Mouse (Mus musculus) small intestine, adult 10 weeks (tissue): ENCODE data around the gene Enkd1. TPM values are rescaled to one million over a fixed set of nuclear protein-coding genes. Genes with fewer than 3 reads are reported as not detected.

Source experiments
- polyA plus RNA-seq: library from polyadenylated mRNA; stranded (reverse); fragments of 350-450 nt; fragmentation: Illumina TruSeq; extraction: RNeasy Lipid Tissue Mini Kit (QIAGEN cat#74804); gene quantifications from one replicate; pipeline ENCODE4 v1.2.3, GENCODE M21; 2014; ENCODE audit warnings: low replicate concordance

Enkd1 gene
- polyA plus RNA-seq = not detected

DNA sequence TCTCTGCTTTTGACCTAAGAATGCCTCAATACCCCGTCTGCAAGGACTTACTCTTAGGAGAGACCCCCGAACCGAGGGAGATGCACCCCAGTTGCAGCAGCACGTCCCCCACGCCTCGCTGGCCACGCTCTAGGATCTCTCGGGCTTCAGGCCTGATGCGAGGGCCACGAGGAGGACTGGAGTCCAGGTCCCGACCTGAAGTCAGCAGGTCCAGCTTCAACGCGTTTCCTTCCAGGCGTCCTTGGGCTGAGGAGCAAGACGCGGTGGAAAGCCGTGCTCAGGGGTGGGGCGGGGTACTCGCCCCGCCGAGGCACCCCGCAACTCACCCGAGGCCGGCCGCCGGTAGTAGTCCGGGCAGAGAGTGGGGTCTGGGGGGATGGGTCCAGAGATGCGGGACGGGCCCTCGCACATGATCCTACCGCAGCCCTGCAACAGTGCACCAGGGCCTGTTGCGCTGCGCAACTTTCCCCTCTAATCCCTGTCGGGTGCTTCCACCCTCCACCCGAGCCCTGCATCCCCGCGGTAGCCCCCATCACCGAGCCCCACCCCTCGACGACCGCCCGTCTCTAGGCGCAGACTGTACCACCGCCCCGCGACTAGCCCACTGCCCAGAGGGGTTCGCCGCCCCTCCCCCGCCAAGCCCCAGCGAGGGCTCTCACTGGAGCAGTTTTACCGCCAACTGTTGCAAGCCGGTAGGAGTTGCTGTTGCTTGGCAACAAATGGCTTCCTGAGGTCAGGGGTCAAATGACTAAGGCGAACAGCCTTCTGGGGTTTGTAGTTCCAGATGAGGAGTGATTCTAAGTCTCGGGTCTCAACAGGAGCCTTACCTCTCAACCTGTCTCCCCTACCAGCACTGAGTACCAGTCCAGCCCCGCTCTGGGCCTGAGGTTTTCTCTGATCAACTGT lies at the start of gene Enkd1, which contains the start of gene 4933405L10Rik:
Gene Enkd1, minus strand, starts transcription at position 713 of the 906 bp plus-strand sequence.
Gene 4933405L10Rik, plus strand, starts transcription at position 158 of the 906 bp plus-strand sequence.

DNA sequence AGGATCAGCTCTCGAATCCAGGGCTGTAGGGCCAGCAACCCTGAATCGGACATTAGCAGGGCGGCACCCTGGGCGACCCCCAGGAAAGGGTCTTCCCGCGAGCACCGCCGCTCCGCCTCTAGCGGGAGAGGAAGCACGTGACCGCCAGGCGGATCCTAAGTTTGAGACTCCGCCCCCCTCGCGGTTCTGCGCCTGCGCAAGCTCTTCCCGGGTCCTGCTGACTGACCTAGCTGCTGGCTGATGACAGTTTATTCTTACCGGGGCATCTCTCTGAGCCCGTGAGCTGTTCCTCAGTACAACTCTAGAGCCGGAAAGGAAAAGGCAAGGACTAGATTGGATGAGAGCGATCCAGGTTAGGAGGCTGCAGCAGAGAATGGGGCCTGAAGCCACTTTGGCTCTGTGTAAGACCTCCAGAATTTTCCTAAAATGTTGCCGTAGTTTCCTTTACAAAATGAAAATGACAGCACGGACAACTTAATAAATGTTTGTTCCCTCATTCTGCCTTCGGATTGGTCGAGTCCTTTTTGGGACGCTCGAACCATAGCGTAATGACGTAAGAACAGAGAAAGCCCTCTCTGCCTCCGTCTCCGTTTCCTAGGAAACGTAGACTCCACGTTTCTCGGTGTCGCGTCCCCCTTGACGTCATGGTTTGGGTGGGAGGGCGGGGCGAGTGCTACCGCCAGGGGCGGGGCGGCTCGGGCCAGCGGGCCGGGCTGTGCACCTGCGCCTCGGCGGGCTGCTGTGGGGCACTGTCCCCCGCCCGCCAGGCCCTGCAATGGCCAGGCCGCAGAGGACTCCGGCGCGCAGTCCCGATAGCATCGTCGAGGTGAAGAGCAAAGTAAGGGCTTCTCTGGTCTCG lies 6.8 kb downstream of the Enkd1 start, which contains the start of the genes Acd and Pard6a:
Gene Acd, minus strand, starts transcription at position 137 of the 859 bp plus-strand sequence.
Gene Pard6a, plus strand, starts transcription at position 183 of the 859 bp plus-strand sequence.

DNA sequence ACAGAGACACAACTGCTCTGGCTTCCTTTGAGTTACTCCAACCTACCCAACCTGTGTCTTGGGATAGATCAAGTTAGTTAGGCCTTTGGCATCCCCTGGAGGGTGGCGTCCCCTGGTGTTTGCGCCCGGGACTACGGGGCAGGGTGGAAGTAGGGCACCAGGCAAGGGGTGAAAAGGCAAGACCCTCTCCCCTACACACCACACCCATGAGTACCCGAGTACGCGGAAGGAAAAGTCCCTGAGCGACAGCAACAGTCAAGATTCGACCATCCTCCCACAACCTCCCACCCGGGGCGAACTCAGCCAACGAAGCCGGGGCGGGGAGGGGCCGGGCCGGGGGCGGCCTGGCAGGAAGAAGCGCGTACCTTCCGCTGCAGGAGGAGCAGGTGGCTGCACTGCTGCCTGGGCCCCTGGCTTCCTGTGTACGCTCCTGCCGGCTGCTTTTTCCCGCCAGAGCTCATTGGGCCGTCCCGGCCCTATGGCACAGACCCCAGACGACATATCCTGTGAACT lies 22.2 kb downstream of the Enkd1 start, which contains the start of gene Carmil2:
Gene Carmil2, plus strand, starts transcription at position 479 of the 513 bp plus-strand sequence.

Other genes with a start within 250 kb of the Enkd1 start
- gene Tppp3, start 236.7 kb downstream of the Enkd1 start, polyA plus RNA-seq = not detected
- gene Zdhhc1, start 211.3 kb downstream of the Enkd1 start, polyA plus RNA-seq = 0.45 TPM
- gene Hsd11b2, start 189.5 kb downstream of the Enkd1 start, polyA plus RNA-seq = 0.89 TPM
- 8.5 TPM for gene Atp6v0d1, start 142.2 kb downstream of the Enkd1 start, polyA plus RNA-seq
- gene Ripor1, start 103.0 kb downstream of the Enkd1 start, polyA plus RNA-seq = 0.11 TPM
- 64.9 TPM for gene Ctcf, start 71.6 kb downstream of the Enkd1 start, polyA plus RNA-seq
- not detected for gene Agrp, start 70.8 kb downstream of the Enkd1 start, polyA plus RNA-seq
- 0.30 TPM for gene Carmil2, start 21.9 kb downstream of the Enkd1 start, polyA plus RNA-seq
- gene Acd, start 7.1 kb downstream of the Enkd1 start, polyA plus RNA-seq = 0.85 TPM
- gene Pard6a, start 7.1 kb downstream of the Enkd1 start, polyA plus RNA-seq = not detected
- not detected for gene 4933405L10Rik, start 555 bp downstream of the Enkd1 start, polyA plus RNA-seq
- gene Gfod2, start 50.5 kb upstream of the Enkd1 start, polyA plus RNA-seq = 0.22 TPM
- gene Ranbp10, start 119.1 kb upstream of the Enkd1 start, polyA plus RNA-seq = 3.2 TPM
- not detected for gene Tsnaxip1, start 119.5 kb upstream of the Enkd1 start, polyA plus RNA-seq
- gene Cenpt, start 145.1 kb upstream of the Enkd1 start, polyA plus RNA-seq = 1.1 TPM
- 4.3 TPM for gene Thap11, start 146.9 kb upstream of the Enkd1 start, polyA plus RNA-seq
- 40.2 TPM for gene Nutf2, start 152.4 kb upstream of the Enkd1 start, polyA plus RNA-seq
- 1.5 TPM for gene Edc4, start 172.7 kb upstream of the Enkd1 start, polyA plus RNA-seq
- gene Nrn1l, start 185.4 kb upstream of the Enkd1 start, polyA plus RNA-seq = not detected
- 0.52 TPM for gene Pskh1, start 192.2 kb upstream of the Enkd1 start, polyA plus RNA-seq
- gene Ctrl, start 225.7 kb upstream of the Enkd1 start, polyA plus RNA-seq = 24.9 TPM
- gene Psmb10, start 230.2 kb upstream of the Enkd1 start, polyA plus RNA-seq = 1.7 TPM
- gene Lcat, start 235.2 kb upstream of the Enkd1 start, polyA plus RNA-seq = not detected